Mouse (Mus musculus): ENCODE results near the gene Gimap9. TPM values are rescaled to one million over a fixed set of nuclear protein-coding genes. Genes with fewer than 3 reads are reported as not detected.

Gimap9 gene
- polyA plus RNA-seq (2016; fragmentation: Nextera tagmentation; extraction: Ambion mirVana) = 4.0 TPM in 2 replicates

GRCm38 (mm10) chr6:48675931-48676859 lies at the start of gene Gimap9:
Gene Gimap9, plus strand, starts transcription at chr6:48676129.
- Histone ChIP-seq H3K9me3 (no peaks in the 10 kb centered on the region), H3K4me3 (peak within 1 kb of the TSS; percentile 33), H3K27ac (peak within 1 kb of the TSS; percentile 64; the same call in 1 of the 2 replicates), H3K4me1 (peaks cover 10% of the 10 kb centered on the region), H3K36me3 (replicated peaks) (no peaks in the 10 kb centered on the region), H3K27me3 (ENCODE audit: poor library complexity, severe bottlenecking) (no peaks in the 10 kb centered on the region)
- WGBS = 26% methylated on average over 13 of the region's 13 CpGs
- DNase-seq (ENCODE audit: extremely low spot score, low spot score) = no peak

GRCm38 (mm10) chr6:48626464-48626863 lies 49.5 kb upstream of the Gimap9 start, which contains the start of gene AI854703:
Gene AI854703, plus strand, starts transcription at chr6:48626764.
- peak within 1 kb of the TSS; percentile 58 for H3K4me3 ChIP-seq
- H3K27ac ChIP-seq = peak within 1 kb of the TSS; percentile 63
- WGBS = 22% methylated on average over 8 of the region's 8 CpGs
- peaks cover 66% of the 10 kb centered on the region for H3K27me3 ChIP-seq (ENCODE audit: poor library complexity, severe bottlenecking)
- H3K4me1 ChIP-seq = peaks cover 31% of the 10 kb centered on the region
- DNase-seq (ENCODE audit: extremely low spot score, low spot score) = no peak
- no peaks in the 10 kb centered on the region for H3K9me3 ChIP-seq
- peaks cover 4% of the 10 kb centered on the region for H3K36me3 ChIP-seq (replicated peaks)

- H3K36me3 ChIP-seq (replicated peaks) = no peaks in the 10 kb centered on the region
- peaks cover 31% of the 10 kb centered on the region for H3K4me1 ChIP-seq
- H3K4me3 ChIP-seq = peak overlapping the region; percentile 58
- peak; percentile 56 for DNase-seq (ENCODE audit: extremely low spot score, low spot score)
- peaks cover 72% of the 10 kb centered on the region for H3K27me3 ChIP-seq (ENCODE audit: poor library complexity, severe bottlenecking)
- WGBS = under 1% methylated on average over 32 of the region's 32 CpGs
- H3K27ac ChIP-seq = peak overlapping the region; percentile 63
- H3K9me3 ChIP-seq = no peaks in the 10 kb centered on the region
These were observed 48.9 kb upstream of the Gimap9 start for GRCm38 (mm10) chr6:48626984-48627383.

- H3K4me1 ChIP-seq = peaks cover 31% of the 10 kb centered on the region
- H3K36me3 ChIP-seq (replicated peaks) = no peaks in the 10 kb centered on the region
- DNase-seq (ENCODE audit: extremely low spot score, low spot score) = no peak
- peak overlapping the region; percentile 58 for H3K4me3 ChIP-seq
- WGBS = 1% methylated on average over 7 of the region's 7 CpGs
- H3K27ac ChIP-seq = peak overlapping the region; percentile 63; the same call in 1 of the 2 replicates
- peaks cover 72% of the 10 kb centered on the region for H3K27me3 ChIP-seq (ENCODE audit: poor library complexity, severe bottlenecking)
- no peaks in the 10 kb centered on the region for H3K9me3 ChIP-seq
These were observed 48.4 kb upstream of the Gimap9 start for GRCm38 (mm10) chr6:48627511-48627924.

- Histone ChIP-seq H3K27me3 (ENCODE audit: poor library complexity, severe bottlenecking) (peaks cover 72% of the 10 kb centered on the region), H3K9me3 (no peaks in the 10 kb centered on the region), H3K4me1 (peaks cover 31% of the 10 kb centered on the region), H3K36me3 (replicated peaks) (no peaks in the 10 kb centered on the region), H3K4me3 (no peak overlapping the region), H3K27ac (no peak overlapping the region)
- DNase-seq (ENCODE audit: extremely low spot score, low spot score) = no peak
- WGBS = 86% methylated on average over 3 of the region's 3 CpGs
These were observed 47.6 kb upstream of the Gimap9 start for GRCm38 (mm10) chr6:48628377-48628776.

GRCm38 (mm10) chr6:48628808-48629660 lies 46.9 kb upstream of the Gimap9 start:
- Histone ChIP-seq H3K36me3 (replicated peaks) (no peaks in the 10 kb centered on the region), H3K27me3 (ENCODE audit: poor library complexity, severe bottlenecking) (peaks cover 72% of the 10 kb centered on the region), H3K4me3 (peak overlapping the region; percentile 56), H3K27ac (peak overlapping the region; percentile 60; the same call in 1 of the 2 replicates), H3K4me1 (peaks cover 31% of the 10 kb centered on the region), H3K9me3 (no peaks in the 10 kb centered on the region)
- DNase-seq (ENCODE audit: extremely low spot score, low spot score) = peak; percentile 35
- 14% methylated on average over 54 of the region's 54 CpGs for WGBS

GRCm38 (mm10) chr6:48629661-48630034 lies 46.3 kb upstream of the Gimap9 start:
- Histone ChIP-seq H3K27ac (peak overlapping the region; percentile 60; the same call in 1 of the 2 replicates), H3K4me1 (peaks cover 31% of the 10 kb centered on the region), H3K4me3 (peak overlapping the region; percentile 56), H3K36me3 (replicated peaks) (no peaks in the 10 kb centered on the region), H3K9me3 (no peaks in the 10 kb centered on the region), H3K27me3 (ENCODE audit: poor library complexity, severe bottlenecking) (peaks cover 72% of the 10 kb centered on the region)
- no peak for DNase-seq (ENCODE audit: extremely low spot score, low spot score)
- 30% methylated on average over 13 of the region's 13 CpGs for WGBS

- no peak for DNase-seq (ENCODE audit: extremely low spot score, low spot score)
- H3K9me3 ChIP-seq = no peaks in the 10 kb centered on the region
- no peak overlapping the region for H3K27ac ChIP-seq
- peaks cover 62% of the 10 kb centered on the region for H3K27me3 ChIP-seq (ENCODE audit: poor library complexity, severe bottlenecking)
- no peak overlapping the region for H3K4me3 ChIP-seq
- whole genome bisulfite sequencing = 92% methylated on average over 8 of the region's 8 CpGs
- peaks cover 31% of the 10 kb centered on the region for H3K4me1 ChIP-seq
- no peaks in the 10 kb centered on the region for H3K36me3 ChIP-seq (replicated peaks)
These were observed 45.1 kb upstream of the Gimap9 start for GRCm38 (mm10) chr6:48630831-48631230.

GRCm38 (mm10) chr6:48635105-48635504 lies 40.8 kb upstream of the Gimap9 start:
- 86% methylated on average over 2 of the region's 2 CpGs for WGBS
- H3K36me3 ChIP-seq (replicated peaks) = no peaks in the 10 kb centered on the region
- H3K27me3 ChIP-seq (ENCODE audit: poor library complexity, severe bottlenecking) = peaks cover 19% of the 10 kb centered on the region

GRCm38 (mm10) chr6:48636515-48636914 lies 39.4 kb upstream of the Gimap9 start:
- no peaks in the 10 kb centered on the region for H3K36me3 ChIP-seq (replicated peaks)
- 53% methylated on average over 6 of the region's 6 CpGs for WGBS
- no peak overlapping the region for H3K4me3 ChIP-seq
- no peak for DNase-seq (ENCODE audit: extremely low spot score, low spot score)
- peaks cover 15% of the 10 kb centered on the region for H3K4me1 ChIP-seq
- H3K27ac ChIP-seq = no peak overlapping the region
- H3K9me3 ChIP-seq = no peaks in the 10 kb centered on the region
- peaks cover 5% of the 10 kb centered on the region; the same call in 1 of the 2 replicates for H3K27me3 ChIP-seq (ENCODE audit: poor library complexity, severe bottlenecking)

More at GRCm38 (mm10) chr6:48635105-48635504, 40.8 kb upstream of the Gimap9 start:
- peaks cover 15% of the 10 kb centered on the region for H3K4me1 ChIP-seq
- H3K27ac ChIP-seq = no peak overlapping the region
- no peak overlapping the region for H3K4me3 ChIP-seq
- no peak for DNase-seq (ENCODE audit: extremely low spot score, low spot score)
- no peaks in the 10 kb centered on the region for H3K9me3 ChIP-seq

GRCm38 (mm10) chr6:48637811-48638500 lies 38.0 kb upstream of the Gimap9 start:
- DNase-seq (ENCODE audit: extremely low spot score, low spot score) = no peak
- no peaks in the 10 kb centered on the region for H3K27me3 ChIP-seq (ENCODE audit: poor library complexity, severe bottlenecking)
- WGBS = 72% methylated on average over 6 of the region's 6 CpGs
- H3K27ac ChIP-seq = no peak overlapping the region
- no peaks in the 10 kb centered on the region for H3K9me3 ChIP-seq
- H3K4me3 ChIP-seq = no peak overlapping the region
- H3K36me3 ChIP-seq (replicated peaks) = no peaks in the 10 kb centered on the region
- H3K4me1 ChIP-seq = peaks cover 15% of the 10 kb centered on the region

GRCm38 (mm10) chr6:48638553-48638952 lies 37.4 kb upstream of the Gimap9 start:
- Histone ChIP-seq H3K9me3 (no peaks in the 10 kb centered on the region), H3K27me3 (ENCODE audit: poor library complexity, severe bottlenecking) (no peaks in the 10 kb centered on the region), H3K36me3 (replicated peaks) (no peaks in the 10 kb centered on the region), H3K4me1 (peaks cover 15% of the 10 kb centered on the region), H3K27ac (no peak overlapping the region), H3K4me3 (no peak overlapping the region)
- 80% methylated on average over 2 of the region's 2 CpGs for WGBS
- no peak for DNase-seq (ENCODE audit: extremely low spot score, low spot score)
